Mouse (Mus musculus): Measurements from ENCODE around the gene Olfr1274-ps. TPM values are rescaled to one million over a fixed set of nuclear protein-coding genes. Genes with fewer than 3 reads are reported as not detected.
"Not testable (repeated sequence)": the region's sequence is repeated elsewhere in the genome, so short reads cannot be mapped to it uniquely, and the experiment has no call there.

Gene Olfr1274-ps
- polyA plus RNA-seq, 1 experiment from 2014 or later = not detected

GRCm38 (mm10) chr2:90429782-90430181 lies 31.3 kb downstream of the Olfr1274-ps start:
- no CpG with 5 or more reads among the region's 4 CpGs for WGBS
- peak; percentile 57; the same call in 1 of the 2 replicates for ATAC-seq
- H3K9ac ChIP-seq (ENCODE audit: low read depth, low read length) = not testable (repeated sequence)

GRCm38 (mm10) chr2:90437453-90437852 lies 39.0 kb downstream of the Olfr1274-ps start:
- not testable (repeated sequence) for H3K4me3 ChIP-seq (ENCODE audit: low read depth, low read length); H3K36me3 ChIP-seq (ENCODE audit: control insufficient read depth, insufficient read depth); H3K4me1 ChIP-seq (replicated peaks; ENCODE audit: control insufficient read depth, insufficient read depth, low read length); H3K9ac ChIP-seq (ENCODE audit: low read depth, low read length); ATAC-seq; H3K9me3 ChIP-seq (ENCODE audit: control insufficient read depth); H3K27me3 ChIP-seq (replicated peaks; ENCODE audit: control insufficient read depth, insufficient read depth, low read length); H3K4me2 ChIP-seq (replicated peaks; ENCODE audit: low read depth); H3K27ac ChIP-seq (ENCODE audit: low read depth, low read length)
- WGBS = 84% methylated on average over 1 of the region's 5 CpGs

More at GRCm38 (mm10) chr2:90429782-90430181, 31.3 kb downstream of the Olfr1274-ps start:
- not testable (repeated sequence) for H3K9me3 ChIP-seq (ENCODE audit: control insufficient read depth); H3K4me2 ChIP-seq (replicated peaks; ENCODE audit: low read depth); H3K27me3 ChIP-seq (replicated peaks; ENCODE audit: control insufficient read depth, insufficient read depth, low read length); H3K4me1 ChIP-seq (replicated peaks; ENCODE audit: control insufficient read depth, insufficient read depth, low read length); H3K4me3 ChIP-seq (ENCODE audit: low read depth, low read length); H3K27ac ChIP-seq (ENCODE audit: low read depth, low read length); H3K36me3 ChIP-seq (ENCODE audit: control insufficient read depth, insufficient read depth)

DNA sequence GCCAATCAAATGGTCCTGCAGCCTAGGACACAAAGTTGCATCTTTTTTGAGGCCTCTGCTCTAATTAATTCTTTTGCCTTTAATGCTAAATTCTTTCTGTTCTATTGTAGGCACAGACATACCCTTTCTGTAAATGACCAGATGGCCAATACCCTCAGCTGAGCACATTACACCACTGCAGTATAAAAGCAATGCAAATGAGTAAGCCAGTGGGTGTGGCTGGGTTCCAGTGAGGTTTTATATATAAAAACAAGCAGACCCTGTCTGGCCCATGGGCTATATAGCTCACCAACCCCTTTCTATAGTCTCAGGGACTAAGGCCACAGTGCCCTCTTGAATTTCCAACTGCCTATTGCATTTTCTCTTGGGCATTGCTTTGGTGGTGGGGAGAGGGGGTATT lies 41.7 kb downstream of the Olfr1274-ps start:
- H3K9ac ChIP-seq (ENCODE audit: low read depth, low read length); H3K27me3 ChIP-seq (replicated peaks; ENCODE audit: control insufficient read depth, insufficient read depth, low read length); H3K4me1 ChIP-seq (replicated peaks; ENCODE audit: control insufficient read depth, insufficient read depth, low read length); H3K4me3 ChIP-seq (ENCODE audit: low read depth, low read length); H3K36me3 ChIP-seq (ENCODE audit: control insufficient read depth, insufficient read depth); H3K9me3 ChIP-seq (ENCODE audit: control insufficient read depth); ATAC-seq; H3K4me2 ChIP-seq (replicated peaks; ENCODE audit: low read depth); H3K27ac ChIP-seq (ENCODE audit: low read depth, low read length): not testable (repeated sequence)

DNA sequence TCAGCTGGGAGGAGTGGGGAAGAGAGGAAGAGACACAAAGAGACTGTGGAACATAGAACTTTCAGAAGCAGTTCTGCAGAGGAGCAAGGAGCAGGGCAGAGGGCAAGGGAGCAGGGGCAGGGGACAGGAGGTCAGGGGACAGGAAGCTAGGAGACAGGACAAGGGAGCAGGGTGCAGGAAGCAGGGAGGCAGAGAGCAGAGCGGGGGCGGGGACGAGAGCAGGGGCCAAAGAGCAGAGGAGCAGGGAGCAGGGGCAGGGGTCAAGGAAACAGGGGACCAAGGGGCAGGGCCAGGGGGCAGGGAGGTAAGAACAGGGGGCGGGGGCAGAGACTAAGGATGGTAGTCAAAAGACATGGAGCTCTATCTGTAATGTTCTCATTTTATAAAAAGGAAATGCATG lies 43.3 kb downstream of the Olfr1274-ps start:
- not testable (repeated sequence) for H3K27me3 ChIP-seq (replicated peaks; ENCODE audit: control insufficient read depth, insufficient read depth, low read length); ATAC-seq; H3K27ac ChIP-seq (ENCODE audit: low read depth, low read length); H3K9ac ChIP-seq (ENCODE audit: low read depth, low read length); H3K9me3 ChIP-seq (ENCODE audit: control insufficient read depth); H3K4me2 ChIP-seq (replicated peaks; ENCODE audit: low read depth); H3K4me3 ChIP-seq (ENCODE audit: low read depth, low read length); H3K4me1 ChIP-seq (replicated peaks; ENCODE audit: control insufficient read depth, insufficient read depth, low read length); H3K36me3 ChIP-seq (ENCODE audit: control insufficient read depth, insufficient read depth)
- WGBS = 62% methylated on average over 4 of the region's 4 CpGs

- Histone ChIP-seq H3K36me3 (ENCODE audit: control insufficient read depth, insufficient read depth) (peaks cover 12% of the 10 kb centered on the region), H3K4me1 (replicated peaks; ENCODE audit: control insufficient read depth, insufficient read depth, low read length) (no peaks in the 10 kb centered on the region), H3K27me3 (replicated peaks; ENCODE audit: control insufficient read depth, insufficient read depth, low read length) (no peaks in the 10 kb centered on the region), H3K27ac (ENCODE audit: low read depth, low read length) (no peak overlapping the region), H3K4me3 (ENCODE audit: low read depth, low read length) (no peak overlapping the region), H3K9me3 (ENCODE audit: control insufficient read depth) (no peaks in the 10 kb centered on the region), H3K9ac (ENCODE audit: low read depth, low read length) (no peak overlapping the region), H3K4me2 (replicated peaks; ENCODE audit: low read depth) (no peak overlapping the region)
- no peak for ATAC-seq
- 61% methylated on average over 5 of the region's 5 CpGs for WGBS
- no peak for TF ChIP-seq CTCF (IDR thresholded peaks at IDR 0.05; ENCODE audit: low read depth)
Measured at GRCm38 (mm10) chr2:90443811-90444210, 45.3 kb downstream of the Olfr1274-ps start.

GRCm38 (mm10) chr2:90448967-90449740 lies 50.7 kb downstream of the Olfr1274-ps start:
- WGBS = 85% methylated on average over 15 of the region's 15 CpGs
- H3K27ac ChIP-seq (ENCODE audit: low read depth, low read length) = no peak overlapping the region
- no peak overlapping the region for H3K4me2 ChIP-seq (replicated peaks; ENCODE audit: low read depth)
- peaks cover 41% of the 10 kb centered on the region; the same call in 1 of the 2 replicates for H3K36me3 ChIP-seq (ENCODE audit: control insufficient read depth, insufficient read depth)
- no peak for ATAC-seq
- H3K27me3 ChIP-seq (replicated peaks; ENCODE audit: control insufficient read depth, insufficient read depth, low read length) = no peaks in the 10 kb centered on the region
- no peaks in the 10 kb centered on the region for H3K9me3 ChIP-seq (ENCODE audit: control insufficient read depth)
- TF ChIP-seq CTCF (IDR thresholded peaks at IDR 0.05; ENCODE audit: low read depth) = no peak
- H3K4me1 ChIP-seq (replicated peaks; ENCODE audit: control insufficient read depth, insufficient read depth, low read length) = no peaks in the 10 kb centered on the region
- no peak overlapping the region for H3K4me3 ChIP-seq (ENCODE audit: low read depth, low read length)
- H3K9ac ChIP-seq (ENCODE audit: low read depth, low read length) = no peak overlapping the region

DNA sequence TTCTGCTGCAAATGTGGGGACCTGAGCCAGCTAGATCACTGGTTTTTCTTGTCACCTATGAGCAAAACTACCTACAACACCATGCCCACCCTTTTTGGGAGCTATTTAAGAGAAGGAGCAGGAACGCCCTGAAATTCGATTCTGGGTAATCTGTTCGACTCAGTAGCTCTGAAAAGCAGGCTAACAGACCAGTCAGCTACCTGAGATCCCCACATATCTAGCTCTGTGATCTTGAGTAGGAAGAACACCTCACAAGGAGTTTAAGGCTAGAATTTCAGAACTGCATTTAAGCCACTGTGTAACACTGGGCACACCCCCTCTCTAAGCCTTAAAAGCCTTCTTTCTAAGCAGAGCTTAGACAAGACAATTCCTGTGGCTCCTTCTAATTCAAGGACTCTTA lies 53.9 kb downstream of the Olfr1274-ps start:
- Histone ChIP-seq H3K4me2 (replicated peaks; ENCODE audit: low read depth) (no peak overlapping the region), H3K4me3 (ENCODE audit: low read depth, low read length) (no peak overlapping the region), H3K9me3 (ENCODE audit: control insufficient read depth) (no peaks in the 10 kb centered on the region), H3K9ac (ENCODE audit: low read depth, low read length) (no peak overlapping the region), H3K27me3 (replicated peaks; ENCODE audit: control insufficient read depth, insufficient read depth, low read length) (no peaks in the 10 kb centered on the region), H3K4me1 (replicated peaks; ENCODE audit: control insufficient read depth, insufficient read depth, low read length) (no peaks in the 10 kb centered on the region), H3K36me3 (ENCODE audit: control insufficient read depth, insufficient read depth) (peaks cover 58% of the 10 kb centered on the region), H3K27ac (ENCODE audit: low read depth, low read length) (no peak overlapping the region)
- no peak for ATAC-seq
- 79% methylated on average over 3 of the region's 3 CpGs for WGBS
- TF ChIP-seq CTCF (IDR thresholded peaks at IDR 0.05; ENCODE audit: low read depth) = no peak

Other genes with a start within 250 kb of the Olfr1274-ps start
- gene Olfr1270, start 245.6 kb upstream of the Olfr1274-ps start, polyA plus RNA-seq (2015; fragmentation: Nextera tagmentation; extraction: Ambion mirVana) = not detected in 2 replicates
- gene Olfr1506, start 174.2 kb upstream of the Olfr1274-ps start, polyA plus RNA-seq (2015; fragmentation: Nextera tagmentation; extraction: Ambion mirVana) = not detected in 2 replicates
- not detected in 2 replicates for gene Olfr142, start 141.1 kb upstream of the Olfr1274-ps start, polyA plus RNA-seq (2015; fragmentation: Nextera tagmentation; extraction: Ambion mirVana)
- not detected in 2 replicates for gene Olfr1271, start 127.7 kb upstream of the Olfr1274-ps start, polyA plus RNA-seq (2015; fragmentation: Nextera tagmentation; extraction: Ambion mirVana)
- not detected in 2 replicates for gene Olfr1272, start 105.8 kb upstream of the Olfr1274-ps start, polyA plus RNA-seq (2015; fragmentation: Nextera tagmentation; extraction: Ambion mirVana)
- not detected in 2 replicates for gene Gm13769, start 76.5 kb upstream of the Olfr1274-ps start, polyA plus RNA-seq (2015; fragmentation: Nextera tagmentation; extraction: Ambion mirVana)
- 3.5 and 4.0 TPM in 2 replicates for gene Ptprj, start 182.0 kb downstream of the Olfr1274-ps start, polyA plus RNA-seq (2015; fragmentation: Nextera tagmentation; extraction: Ambion mirVana)

Data from intestine, postnatal 0 days (tissue).